Mouse (Mus musculus): ENCODE results near the gene Npy4r.

- TF ChIP-seq POLR2A (IDR thresholded peaks at IDR 0.05; ENCODE audit: borderline replicate concordance, extremely low read depth, low read depth, low read length), result no peak
- TF ChIP-seq CTCF (IDR thresholded peaks at IDR 0.05; ENCODE audit: insufficient read depth, low read length), result no peak
Measured at GRCm38 (mm10) chr14:34152342-34152741, at the start of gene Npy4r.
